Mouse (Mus musculus): ENCODE results near the gene Nutf2.

DNA sequence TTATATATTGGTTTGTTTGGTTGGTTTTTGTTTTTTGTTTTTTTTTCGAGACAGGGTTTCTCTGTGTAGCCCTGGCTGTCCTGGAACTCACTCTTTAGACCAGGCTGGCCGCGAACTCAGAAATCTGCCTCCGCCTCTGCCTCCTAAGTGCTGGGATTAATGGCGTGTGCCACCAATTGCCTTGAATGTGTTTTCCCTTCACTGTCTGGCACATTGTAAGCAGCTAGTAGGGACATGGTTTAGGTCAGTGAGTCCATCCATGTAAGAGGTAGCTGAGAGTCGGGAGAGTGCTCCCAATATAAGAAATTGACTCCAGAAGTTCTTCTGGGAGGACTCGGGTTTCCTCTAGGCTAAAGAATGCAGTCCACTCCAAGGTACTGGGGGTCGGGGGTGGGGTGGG lies 6.1 kb upstream of the Nutf2 start:
- TF ChIP-seq CTCF (conservative IDR thresholded peaks at IDR 0.05; ENCODE audit: insufficient read depth, insufficient read length, low read depth, low read length) (no peak), POLR2A (IDR thresholded peaks at IDR 0.05; ENCODE audit: low read depth, low read length) (no peak)
